Mouse (Mus musculus): ENCODE results near the gene Mif4gd.

DNA sequence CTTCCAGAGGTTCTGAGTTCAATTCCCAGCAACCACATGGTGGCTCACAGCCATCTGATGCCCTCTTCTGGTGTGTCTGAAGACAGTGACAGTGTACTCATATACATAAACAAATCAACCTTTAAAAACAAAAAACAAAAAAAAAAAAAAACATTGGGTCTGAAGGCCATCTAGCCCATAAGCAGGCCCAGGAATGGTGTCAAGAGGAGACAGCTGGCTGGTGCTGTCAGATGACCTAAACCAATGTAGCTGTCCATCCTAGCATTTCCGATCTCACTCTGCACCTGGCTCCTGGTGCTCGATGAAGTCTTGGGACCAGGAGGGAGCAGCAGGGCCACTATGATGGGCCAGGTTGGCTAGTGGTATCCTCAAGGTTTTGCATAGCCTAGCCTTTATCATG, 29.9 kb upstream of the Mif4gd start:
- TF ChIP-seq CTCF (IDR thresholded peaks at IDR 0.05; ENCODE audit: borderline replicate concordance, control insufficient read depth, extremely low read depth, insufficient read depth, low read length, poor library complexity) (no peak), POLR2A (IDR thresholded peaks at IDR 0.05; ENCODE audit: control insufficient read depth, extremely low read depth, insufficient read depth, low read length, poor library complexity) (no peak)
